Mouse (Mus musculus) embryonic stem cell, embryonic (primary cell): ENCODE results near the gene Fga.

Source experiments
- CTCF ChIA-PET, 4 experiments: fragments of 300-600 bp in 2 of 4; fragments of 350-600 bp in 2 of 4; sonication (Branson Sonifier 250); formaldehyde crosslinking; loops; one replicate each; lab custom pipeline; 2022; ENCODE audit warnings: inconsistent platforms in 2 of 4; lab: Charles Lee
- POLR2A ChIA-PET, 4 experiments: fragments of 300-600 bp in 2 of 4; fragments of 350-600 bp in 2 of 4; sonication (Branson Sonifier 250); formaldehyde crosslinking; loops; one replicate each; lab custom pipeline; 2022; ENCODE audit warnings: antibody characterized with exemption in 4 of 4, inconsistent platforms in 1 of 4; lab: Charles Lee

Fga gene

DNA sequence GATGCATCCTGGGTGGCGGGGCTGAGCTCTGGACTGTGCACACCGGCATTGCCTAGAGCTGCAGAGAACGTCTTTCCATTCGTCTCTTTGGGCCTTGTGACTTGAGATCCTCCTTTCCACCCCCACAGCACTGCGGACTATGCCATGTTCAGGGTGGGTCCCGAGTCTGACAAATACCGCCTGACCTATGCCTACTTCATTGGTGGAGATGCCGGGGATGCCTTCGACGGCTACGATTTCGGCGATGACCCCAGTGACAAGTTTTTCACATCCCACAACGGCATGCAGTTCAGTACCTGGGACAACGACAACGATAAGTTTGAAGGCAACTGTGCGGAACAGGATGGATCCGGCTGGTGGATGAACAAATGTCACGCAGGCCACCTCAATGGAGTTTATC, 13.2 kb upstream of the Fga start:
- POLR2A ChIA-PET = no interaction called here
- CTCF ChIA-PET = no interaction called here

GRCm38 (mm10) chr3:83013951-83014350, 11.9 kb upstream of the Fga start:
- ChIA-PET POLR2A (no interaction called here), CTCF (interaction anchor here in 1 of 4 experiments (0.6 kb wide), 1 partner anchor 56 kb away, joined by 3 read pairs; no protein-coding TSS in a partner anchor)

GRCm38 (mm10) chr3:83016236-83016635, 9.6 kb upstream of the Fga start:
- CTCF ChIA-PET = no interaction called here
- POLR2A ChIA-PET = no interaction called here

DNA sequence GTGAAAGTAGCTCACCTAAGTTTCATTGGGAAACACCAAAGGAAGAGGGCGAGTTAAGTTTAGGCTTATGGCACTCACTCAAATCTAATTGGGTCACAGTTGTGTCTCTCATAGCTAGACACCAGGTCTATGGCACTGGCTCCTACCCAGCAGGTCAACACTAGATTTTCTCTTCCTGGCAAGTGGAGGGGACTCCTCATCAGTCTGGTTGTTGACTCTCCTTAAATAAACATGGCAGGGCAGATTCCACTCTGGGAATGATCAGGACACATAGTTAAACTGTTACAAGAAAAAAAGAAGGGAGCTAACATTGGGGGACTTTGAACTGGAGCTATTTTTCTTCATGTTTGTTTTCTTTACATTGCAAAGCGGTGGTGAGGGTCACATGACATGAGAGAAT, 5.5 kb upstream of the Fga start:
- POLR2A ChIA-PET = no interaction called here
- CTCF ChIA-PET = interaction anchor here in 1 of 4 experiments (0.6 to 1.1 kb wide), 2 partner anchors 13 to 90 kb away, joined by 3 to 7 read pairs; partner anchors contain the start of gene Fgg

DNA sequence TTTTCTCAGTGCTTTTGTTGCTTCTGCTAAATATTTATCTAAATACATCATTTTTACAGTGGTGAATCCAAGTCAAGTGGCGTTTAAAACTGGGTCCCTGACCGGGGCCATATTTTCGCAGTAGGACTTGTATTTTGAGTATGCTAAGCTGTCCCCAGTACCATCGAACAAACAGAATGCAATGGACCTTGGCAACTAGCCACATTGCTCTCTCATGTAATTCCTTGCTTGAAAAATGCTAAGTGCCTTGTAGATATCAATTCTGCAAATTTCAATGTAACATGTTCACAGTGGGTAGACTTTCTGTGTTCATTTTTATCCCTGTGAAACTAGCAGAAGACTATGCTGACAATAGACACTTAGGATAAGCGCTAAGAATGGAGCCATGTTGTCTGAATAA, 4.7 kb upstream of the Fga start:
- POLR2A ChIA-PET = no interaction called here
- CTCF ChIA-PET = interaction anchor here in 1 of 4 experiments (1.1 kb wide), 1 partner anchor 89 kb away, joined by 3 read pairs; no protein-coding TSS in a partner anchor

DNA sequence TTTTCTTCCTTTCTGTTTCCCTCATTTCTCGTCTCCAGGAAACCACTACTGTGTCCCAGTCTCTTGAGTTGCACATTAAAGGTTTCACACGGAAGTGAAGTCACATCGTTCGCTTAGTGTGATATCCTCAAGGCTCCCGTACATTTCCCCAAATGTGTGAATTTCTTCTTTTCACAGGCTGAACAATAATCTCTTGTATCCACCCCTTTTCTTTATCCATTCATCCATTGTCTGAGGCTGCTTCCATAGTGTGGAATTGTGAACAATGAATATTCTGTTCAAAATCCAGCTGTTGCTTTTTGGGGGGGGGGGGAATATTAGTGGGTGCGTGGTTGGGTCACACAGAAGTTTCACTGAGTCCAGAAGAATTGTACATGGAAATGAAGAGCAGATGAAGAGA, 840 bp upstream of the Fga start:
- CTCF ChIA-PET = interaction anchor here in 1 of 4 experiments (1.3 kb wide), 1 partner anchor 29 kb away, joined by 3 read pairs; no protein-coding TSS in a partner anchor
- POLR2A ChIA-PET = interaction anchor here in 2 of 4 experiments (0.9 to 2.2 kb wide), 3 partner anchors 9 to 30 kb away, joined by 3 to 5 read pairs (median 4); partner anchors contain the start of gene Plrg1 (in 1 of the 2)

DNA sequence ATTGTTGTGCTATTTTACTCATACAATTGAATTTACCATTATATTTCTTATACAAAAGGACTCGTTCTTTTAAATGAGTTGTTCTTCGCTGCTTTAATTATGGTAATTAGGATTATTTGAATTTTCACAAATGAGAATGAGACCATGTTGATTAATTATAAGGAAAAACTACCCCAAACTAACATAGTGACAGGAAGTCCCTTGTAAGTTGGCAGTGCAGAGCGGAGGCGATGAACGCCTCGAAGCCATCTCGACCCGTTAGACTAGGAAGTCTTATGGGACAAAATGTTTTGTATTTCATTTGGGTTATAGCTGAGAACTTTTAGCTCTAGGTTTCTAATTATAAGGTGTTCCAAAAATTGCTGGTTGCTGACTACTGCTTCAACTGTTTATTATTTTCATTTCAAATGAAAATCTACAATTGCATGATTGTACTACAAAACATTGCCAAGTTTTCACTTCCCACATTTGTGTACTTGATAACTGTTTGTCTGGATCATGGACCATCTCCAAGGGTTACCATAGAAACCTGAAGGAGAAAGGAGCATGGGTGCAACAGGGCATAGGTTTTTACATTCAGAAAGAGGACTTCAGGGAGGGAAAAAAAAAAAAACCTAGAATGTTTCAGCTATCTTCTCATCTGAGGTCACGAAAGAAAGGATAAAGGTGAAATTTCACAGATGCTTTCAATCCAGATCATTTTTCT, 1.8 kb downstream of the Fga start:
- ChIA-PET POLR2A (no interaction called here), CTCF (interaction anchor here in 1 of 4 experiments (0.6 kb wide), 1 partner anchor 186 kb away, joined by 3 read pairs; no protein-coding TSS in a partner anchor)

GRCm38 (mm10) chr3:83030331-83030730, 4.5 kb downstream of the Fga start:
- CTCF ChIA-PET = interaction anchor here in 2 of 4 experiments (0.8 to 1.6 kb wide), 2 partner anchors 24 to 153 kb away, joined by 3 read pairs; no protein-coding TSS in a partner anchor

DNA sequence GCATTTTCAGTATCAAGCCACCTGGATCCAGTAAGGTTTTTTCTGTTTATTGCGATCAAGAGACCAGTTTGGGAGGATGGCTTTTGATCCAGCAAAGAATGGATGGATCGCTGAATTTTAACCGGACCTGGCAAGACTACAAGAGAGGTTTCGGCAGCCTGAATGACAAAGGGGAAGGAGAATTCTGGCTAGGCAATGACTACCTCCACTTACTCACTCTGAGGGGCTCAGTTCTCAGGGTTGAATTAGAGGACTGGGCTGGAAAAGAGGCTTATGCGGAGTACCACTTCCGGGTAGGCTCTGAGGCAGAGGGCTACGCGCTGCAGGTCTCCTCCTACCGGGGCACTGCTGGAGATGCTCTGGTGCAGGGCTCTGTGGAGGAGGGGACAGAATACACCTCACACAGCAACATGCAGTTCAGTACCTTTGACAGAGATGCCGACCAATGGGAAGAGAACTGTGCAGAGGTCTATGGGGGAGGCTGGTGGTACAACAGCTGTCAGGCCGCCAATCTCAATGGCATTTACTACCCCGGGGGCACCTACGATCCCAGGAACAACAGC, 7.0 kb downstream of the Fga start:
- ChIA-PET POLR2A (interaction anchor here in 1 of 4 experiments (0.6 kb wide), 2 partner anchors 163 to 1612 kb away, joined by 3 read pairs; no protein-coding TSS in a partner anchor), CTCF (interaction anchor here in 1 of 4 experiments (1.1 kb wide), 1 partner anchor 77 kb away, joined by 3 read pairs; no protein-coding TSS in a partner anchor)

More at GRCm38 (mm10) chr3:83030331-83030730, 4.5 kb downstream of the Fga start:
- POLR2A ChIA-PET = interaction anchor here in 3 of 4 experiments (1.0 to 3.3 kb wide), 5 partner anchors 23 to 37 kb away, joined by 3 to 18 read pairs (median 6); partner anchors contain the start of genes Plrg1 (in 2 of the 3) and Fgg (in 1 of the 3)

- ChIA-PET CTCF (interaction anchor here in 1 of 4 experiments (1.1 kb wide), 1 partner anchor 76 kb away, joined by 3 read pairs; no protein-coding TSS in a partner anchor), POLR2A (interaction anchor here in 1 of 4 experiments (1.0 to 1.4 kb wide), 2 partner anchors 8 to 21 kb away, joined by 5 read pairs; partner anchors contain the start of gene Fga)
Observed at GRCm38 (mm10) chr3:83033801-83034200, 7.9 kb downstream of the Fga start.

- POLR2A ChIA-PET = no interaction called here
- CTCF ChIA-PET = interaction anchor here in 1 of 4 experiments (1.0 kb wide), 1 partner anchor 15 kb away, joined by 3 read pairs; no protein-coding TSS in a partner anchor
Observed at GRCm38 (mm10) chr3:83038865-83039264, 13.0 kb downstream of the Fga start.

- CTCF ChIA-PET = no interaction called here
- POLR2A ChIA-PET = no interaction called here
Observed at GRCm38 (mm10) chr3:83039666-83040065, 13.8 kb downstream of the Fga start.

- ChIA-PET POLR2A (interaction anchor here in 1 of 4 experiments (1.5 kb wide), 1 partner anchor 11 kb away, joined by 3 read pairs; no protein-coding TSS in a partner anchor), CTCF (no interaction called here)
Observed at GRCm38 (mm10) chr3:83042451-83042850, 16.6 kb downstream of the Fga start.

DNA sequence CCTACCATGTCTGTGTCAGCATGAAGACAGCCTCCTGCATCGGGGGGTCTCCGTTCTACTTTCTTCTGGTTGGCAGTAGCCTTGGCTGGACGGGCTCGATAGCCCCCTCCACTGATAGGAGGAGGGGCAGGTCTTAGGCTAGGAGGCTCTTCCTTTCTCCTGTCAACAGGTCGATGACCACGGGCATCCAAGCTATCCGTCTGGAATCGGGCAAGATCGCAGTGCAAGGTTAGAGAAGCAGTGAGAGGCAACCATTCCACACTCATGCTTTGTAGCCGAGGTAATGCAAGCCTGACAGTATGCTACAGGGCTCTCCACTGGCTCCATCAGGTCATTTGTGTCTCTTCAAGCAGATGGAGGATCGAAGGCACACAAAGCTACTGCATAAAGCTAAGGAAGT, 20.8 kb downstream of the Fga start:
- ChIA-PET CTCF (no interaction called here), POLR2A (no interaction called here)

GRCm38 (mm10) chr3:83049680-83050079, 23.8 kb downstream of the Fga start, which contains the start of gene Fgb:
Fgb (minus strand) TSS chr3:83049863.
- ChIA-PET CTCF (no interaction called here), POLR2A (no interaction called here)

DNA sequence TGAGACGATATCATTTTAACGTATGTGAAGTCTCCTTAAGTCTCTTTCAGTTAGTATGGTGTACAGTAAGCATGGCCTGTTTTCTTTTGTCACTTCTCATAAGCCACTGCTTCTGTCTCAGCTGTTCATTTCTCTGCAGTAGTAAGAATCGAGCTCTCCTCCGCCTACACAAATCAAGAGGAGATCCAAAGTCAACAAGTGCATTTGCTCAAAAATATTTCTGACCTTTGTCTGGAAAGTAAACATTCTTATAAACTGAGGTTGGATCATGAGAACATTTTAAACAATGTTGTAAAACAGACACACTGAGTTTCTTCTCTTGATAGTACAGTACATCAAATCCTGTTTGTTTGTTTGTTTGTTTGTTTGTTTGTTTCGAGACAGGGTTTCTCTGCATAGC, 24.8 kb downstream of the Fga start:
- CTCF ChIA-PET = no interaction called here
- POLR2A ChIA-PET = interaction anchor here in 1 of 4 experiments (1.1 kb wide), 1 partner anchor 135 kb away, joined by 3 read pairs; no protein-coding TSS in a partner anchor

DNA sequence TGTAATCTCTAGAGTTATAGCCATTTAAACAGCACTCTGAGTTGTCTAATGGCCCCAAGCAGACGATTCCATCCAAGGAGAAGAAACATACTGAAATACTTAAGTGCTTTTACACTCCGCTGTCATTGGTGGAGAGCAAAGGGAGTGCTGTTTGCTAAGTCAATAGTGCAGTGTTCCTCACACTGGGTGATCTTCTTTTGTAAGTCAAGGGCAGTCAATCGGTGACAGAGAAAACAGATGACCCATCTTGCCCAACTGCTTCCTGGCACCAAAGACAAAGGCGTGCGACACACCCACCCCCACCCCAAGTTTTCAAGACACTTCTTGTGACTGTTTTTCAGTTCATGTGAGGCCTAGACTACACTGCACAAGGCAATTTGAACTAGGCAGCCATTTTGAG, 26.2 kb downstream of the Fga start:
- POLR2A ChIA-PET = interaction anchor here in 2 of 4 experiments (1.1 to 2.1 kb wide), 4 partner anchors 24 to 136 kb away, joined by 3 to 5 read pairs (median 3); no protein-coding TSS in a partner anchor
- CTCF ChIA-PET = interaction anchor here in 2 of 4 experiments (0.6 to 4.2 kb wide), 3 partner anchors 45 to 53 kb away, joined by 4 to 29 read pairs (median 5); no protein-coding TSS in a partner anchor

DNA sequence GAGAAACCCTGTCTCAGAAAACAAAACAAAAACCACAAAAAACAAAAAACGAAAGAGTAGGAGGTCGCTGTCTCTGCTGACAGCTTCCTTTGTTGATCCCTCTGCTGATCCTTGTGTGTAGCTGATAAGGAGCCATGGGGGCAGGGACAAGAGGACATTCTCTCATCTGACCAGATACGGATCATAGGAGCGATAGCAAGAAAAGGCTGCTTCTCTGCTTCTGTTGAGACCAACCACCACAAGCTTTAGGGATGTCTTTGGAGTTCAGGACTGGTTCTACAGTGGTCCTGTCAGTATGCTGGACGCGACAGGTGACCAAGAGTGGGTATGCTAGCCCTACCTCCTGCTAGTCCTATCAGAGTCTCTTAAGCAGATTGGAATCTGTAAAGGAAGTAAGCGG, 27.2 kb downstream of the Fga start:
- POLR2A ChIA-PET = interaction anchor here in 2 of 4 experiments (1.1 to 2.1 kb wide), 6 partner anchors 9 to 54 kb away, joined by 3 to 7 read pairs (median 4); no protein-coding TSS in a partner anchor
- CTCF ChIA-PET = interaction anchor here in 3 of 4 experiments (0.8 to 4.2 kb wide), 10 partner anchors 15 to 176 kb away, joined by 3 to 34 read pairs (median 4); partner anchors contain the start of gene Fga (in 1 of the 3)
